Mouse (Mus musculus): Measurements from ENCODE around the gene Man1a2. TPM values are rescaled to one million over a fixed set of nuclear protein-coding genes. Genes with fewer than 3 reads are reported as not detected.

Gene Man1a2
- 10 to 100 TPM; 78.7 to 82.8 TPM for total RNA-seq (2021)

DNA sequence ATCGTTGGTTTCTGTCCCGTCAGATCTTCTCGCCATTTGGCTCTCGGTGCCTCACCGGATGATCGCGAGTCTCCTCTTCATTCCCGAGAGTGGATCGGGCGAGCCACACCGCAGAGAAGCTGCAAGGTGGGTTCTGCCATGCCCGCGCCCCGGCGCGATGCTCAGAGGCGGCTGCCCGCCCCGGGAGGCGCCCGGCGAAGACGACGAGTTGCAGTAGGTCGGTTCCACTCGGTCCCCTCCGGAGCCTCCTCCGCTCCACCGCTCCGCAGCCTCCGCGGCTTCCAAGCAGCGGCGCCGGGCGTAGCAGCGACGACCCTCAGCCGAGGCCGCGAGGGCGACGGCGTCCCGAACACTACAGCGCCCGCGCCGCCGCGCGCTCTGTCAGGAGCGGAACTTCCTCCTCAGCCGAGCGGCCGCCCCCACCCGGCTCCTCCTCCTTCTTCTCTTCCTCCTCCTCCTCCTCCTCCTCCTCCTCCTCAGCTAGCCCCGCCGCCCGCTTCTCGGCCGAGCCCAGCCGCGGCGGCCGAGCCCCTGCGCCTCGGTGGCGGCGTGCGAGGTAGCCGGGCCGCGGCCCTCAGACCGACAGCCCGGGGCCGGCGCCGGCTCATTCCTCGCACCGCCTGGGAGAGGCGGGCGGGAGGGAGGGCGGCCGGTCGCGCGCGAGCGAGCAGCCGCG lies at the start of gene Man1a2:
TSS of gene Man1a2 (minus strand) at position 417 of the 676 bp plus-strand sequence.
- DNase-seq, result peak; percentile 88

DNA sequence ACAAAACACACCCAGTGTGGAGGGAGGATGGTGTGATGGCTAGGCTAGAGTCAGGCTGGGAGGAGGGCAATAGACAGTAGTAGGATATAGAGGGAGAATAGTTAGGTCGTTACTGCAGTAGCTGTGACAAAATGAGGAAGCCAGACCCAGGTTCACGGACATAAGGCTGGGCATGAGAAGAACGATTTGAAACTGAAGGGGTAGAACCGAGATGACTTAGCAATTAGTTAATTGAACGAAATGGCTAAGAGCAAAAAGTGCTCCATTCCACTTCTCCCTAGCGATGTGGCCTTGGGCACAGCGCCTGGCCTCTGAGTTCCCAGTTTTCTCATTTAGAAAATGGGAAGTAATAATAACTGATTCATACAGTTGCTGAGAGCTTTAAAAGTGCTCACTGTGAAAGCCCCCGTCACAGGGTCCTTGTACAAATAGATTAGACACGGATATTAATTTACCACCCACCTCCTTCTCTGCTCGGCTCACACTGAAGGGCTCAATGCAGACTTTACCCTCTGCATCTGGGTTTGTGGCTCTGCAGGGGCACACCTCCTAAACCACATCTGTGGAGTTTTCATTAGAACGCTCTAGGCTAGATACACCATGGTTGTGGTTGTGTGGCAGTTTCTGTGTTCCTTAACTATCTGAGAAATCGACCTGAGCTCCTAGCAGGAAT lies 49.3 kb upstream of the Man1a2 start:
- no peak for DNase-seq

DNA sequence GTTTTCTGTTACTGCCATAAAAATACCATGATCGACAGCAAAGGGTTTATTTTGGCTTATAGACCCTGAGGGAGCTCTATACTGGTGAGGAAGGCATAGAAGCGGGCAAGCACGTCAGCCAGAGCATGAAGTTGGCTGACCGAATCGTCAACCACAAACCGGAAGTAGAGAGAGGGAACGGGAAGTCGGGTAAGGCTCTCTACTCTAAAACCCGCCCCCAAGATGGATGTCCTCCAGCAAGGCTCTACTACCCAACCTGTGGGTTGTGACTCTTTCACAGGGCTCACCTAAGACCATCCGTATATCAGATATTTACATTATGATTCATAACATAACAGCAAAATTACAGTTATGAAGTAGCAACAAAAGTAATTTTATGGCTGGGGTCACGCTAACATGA lies 46.6 kb upstream of the Man1a2 start:
- DNase-seq, result no peak

- DNase-seq, result no peak
These were observed 46.0 kb upstream of the Man1a2 start for GRCm38 (mm10) chr3:100731347-100731746.

DNA sequence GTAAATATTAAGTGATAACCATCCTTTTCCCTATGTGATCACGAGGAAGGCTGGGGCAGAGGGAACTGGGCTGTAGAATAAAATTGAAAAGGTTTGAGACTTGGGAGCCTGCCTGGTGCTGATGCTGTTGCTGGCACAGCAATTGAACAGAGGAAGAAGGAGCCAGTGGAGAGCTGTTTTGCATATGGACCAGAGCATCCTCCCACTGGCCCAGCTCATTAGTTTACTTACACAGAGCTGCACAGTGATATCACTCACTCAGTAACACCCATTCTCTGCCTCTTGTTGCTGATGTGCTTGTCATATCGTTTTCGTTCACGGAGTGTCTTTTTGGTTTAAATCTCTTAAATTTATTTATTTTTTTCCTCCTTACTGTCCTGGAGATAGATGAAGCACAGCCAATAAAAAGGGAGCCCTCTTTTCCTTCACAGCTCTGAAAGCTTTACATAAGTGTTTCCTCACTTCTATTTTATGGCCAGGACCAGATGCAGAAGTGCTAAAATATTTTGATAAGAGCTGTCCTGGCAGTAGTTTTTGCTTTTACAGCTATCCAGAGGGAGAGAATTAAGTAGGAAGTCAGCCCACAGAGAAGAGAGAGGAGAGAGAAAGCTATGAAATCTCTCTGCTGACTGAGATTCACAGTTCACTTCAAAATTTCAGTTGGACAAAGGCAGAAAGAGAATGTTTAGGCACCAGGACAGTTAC lies 42.9 kb upstream of the Man1a2 start:
- no peak for DNase-seq

- DNase-seq, result no peak
These were observed 40.8 kb upstream of the Man1a2 start for GRCm38 (mm10) chr3:100725960-100726674.

- DNase-seq, result no peak
These were observed 35.5 kb upstream of the Man1a2 start for GRCm38 (mm10) chr3:100720786-100721300.

- DNase-seq, result no peak
These were observed 30.9 kb upstream of the Man1a2 start for GRCm38 (mm10) chr3:100716241-100716640.

DNA sequence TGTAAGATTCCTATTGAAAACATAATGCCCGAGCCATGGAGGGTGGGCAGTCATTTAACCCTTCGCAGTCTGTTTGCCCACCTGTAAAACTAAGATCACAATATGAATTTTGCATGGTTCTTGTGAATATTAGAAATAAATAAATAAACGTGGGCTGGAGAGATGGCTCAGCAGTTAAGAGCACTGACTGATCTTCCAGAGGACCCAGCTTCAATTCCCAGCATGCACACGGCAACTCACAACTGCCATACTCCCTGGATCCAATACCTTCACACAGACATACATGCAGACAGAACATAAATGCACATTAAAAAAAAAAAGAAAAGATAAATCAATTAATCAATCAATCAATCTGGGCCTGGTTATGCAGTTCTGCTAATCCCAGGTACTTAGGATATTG lies 30.1 kb upstream of the Man1a2 start:
- DNase-seq, result no peak

GRCm38 (mm10) chr3:100713142-100714005 lies 28.1 kb upstream of the Man1a2 start:
- no peak for DNase-seq

DNA sequence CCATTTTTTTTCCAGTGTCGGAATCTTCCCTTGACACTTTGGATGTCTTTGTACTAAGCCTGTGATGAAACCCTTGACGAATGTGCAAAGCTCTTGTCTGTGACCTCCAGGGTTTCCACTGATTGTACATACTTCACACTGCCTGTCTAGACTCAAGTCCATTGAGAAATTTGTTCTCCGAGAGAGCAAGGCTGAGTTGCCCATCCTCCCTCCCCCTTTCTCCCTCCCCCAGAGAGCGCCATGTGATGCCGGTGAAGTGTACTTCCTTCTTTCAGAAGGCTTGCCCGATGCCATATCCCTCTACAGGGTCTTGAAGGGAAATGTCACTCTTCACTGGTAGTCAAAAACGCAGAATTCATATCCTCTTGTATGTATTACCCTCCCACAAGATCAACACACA lies 26.8 kb upstream of the Man1a2 start:
- no peak for DNase-seq

GRCm38 (mm10) chr3:100711486-100711885 lies 26.2 kb upstream of the Man1a2 start:
- no peak for DNase-seq

DNA sequence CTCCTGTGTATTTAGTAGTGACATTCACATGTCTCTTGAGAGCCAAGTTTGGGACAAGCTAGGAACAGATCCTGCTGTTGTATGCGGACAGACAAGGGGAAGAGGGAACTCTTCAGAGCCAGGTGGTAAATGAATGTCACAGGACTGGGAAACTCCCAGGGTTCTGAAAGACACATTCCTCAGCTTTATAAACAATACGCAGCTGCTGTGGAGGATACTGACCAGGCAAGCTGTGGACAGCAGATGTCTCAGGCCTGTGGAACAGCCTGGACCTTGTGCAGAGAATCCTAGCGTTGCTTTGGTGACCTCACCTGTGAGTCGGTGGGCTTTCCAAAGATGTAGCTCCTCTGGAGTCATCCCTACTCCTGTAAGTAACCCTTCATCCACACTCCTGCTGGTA lies 21.8 kb upstream of the Man1a2 start:
- no peak for DNase-seq

DNA sequence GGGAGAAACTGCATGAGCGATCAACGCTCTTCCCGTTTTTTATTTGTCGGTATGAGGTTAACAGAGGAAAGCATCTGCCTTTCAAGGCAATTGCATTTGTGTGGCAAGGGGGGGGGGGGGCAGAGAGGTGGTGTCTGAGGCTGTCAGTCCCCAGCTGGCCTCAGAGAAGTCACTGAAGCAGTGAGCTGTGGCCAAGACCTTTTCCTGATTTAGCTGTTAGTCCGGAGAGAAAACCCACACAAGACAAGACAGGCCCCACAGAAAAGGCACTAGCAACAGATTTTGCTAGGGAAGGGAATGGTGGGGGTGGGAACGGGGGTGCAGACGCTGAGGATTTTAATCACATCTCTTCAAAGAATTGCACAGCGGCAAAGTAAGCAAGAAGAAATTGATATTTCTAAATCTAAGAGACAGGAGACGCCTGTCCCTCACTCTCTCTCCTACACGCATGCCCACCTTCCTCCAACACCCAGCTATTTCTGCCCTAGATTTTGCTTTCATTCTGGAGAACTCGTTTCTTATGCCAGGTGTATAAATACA lies 19.9 kb upstream of the Man1a2 start:
- no peak for DNase-seq

DNA sequence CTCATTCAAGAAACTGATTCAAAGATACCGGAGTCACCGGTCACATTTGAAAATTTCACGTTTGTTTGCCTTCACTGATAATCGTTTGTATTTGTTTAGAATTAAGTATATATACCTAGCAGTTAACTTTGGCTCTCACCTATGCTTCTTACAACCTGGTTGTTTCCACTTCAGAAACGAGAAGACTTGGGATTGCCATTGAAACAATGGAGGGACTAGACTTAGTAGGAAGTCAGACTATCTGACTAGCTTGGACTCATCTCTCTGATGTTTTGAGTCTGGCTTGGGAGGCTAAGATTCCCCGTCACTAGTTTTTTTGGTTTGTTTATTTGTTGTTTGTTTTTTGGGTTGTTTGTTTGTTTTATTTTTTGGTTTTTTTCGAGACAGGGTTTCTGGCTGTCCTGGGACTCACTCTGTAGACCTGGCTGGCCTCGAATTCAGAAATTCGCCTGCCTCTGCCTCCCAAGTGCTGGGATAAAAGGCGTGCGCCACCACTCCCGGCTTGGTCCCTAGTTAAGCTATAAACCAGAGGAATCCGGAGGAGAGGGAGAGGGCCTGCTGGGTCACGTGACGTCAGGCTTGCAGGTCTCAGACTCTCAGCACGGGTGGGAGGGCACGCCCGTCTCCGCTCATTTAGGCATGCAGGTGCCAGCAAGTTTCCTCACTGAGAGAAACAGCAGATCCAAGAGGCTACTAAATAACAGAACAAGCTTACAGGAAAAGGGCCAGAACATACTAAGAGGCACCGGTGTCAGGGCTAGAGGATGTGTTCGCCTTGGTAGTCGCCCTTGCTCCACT lies 18.7 kb upstream of the Man1a2 start:
- DNase-seq, result no peak

GRCm38 (mm10) chr3:100702875-100703846 lies 17.9 kb upstream of the Man1a2 start:
- peak; percentile 29 for DNase-seq

- no peak for DNase-seq
These were observed 3.4 kb upstream of the Man1a2 start for GRCm38 (mm10) chr3:100688747-100689146.

- DNase-seq, result no peak
These were observed 1.5 kb upstream of the Man1a2 start for GRCm38 (mm10) chr3:100686756-100687155.

- DNase-seq, result peak; percentile 75
These were observed 564 bp upstream of the Man1a2 start for GRCm38 (mm10) chr3:100685763-100686370.

Data from heart, postnatal 4 days (tissue).